Mouse (Mus musculus) thymus, adult 18-20 months (tissue): ENCODE measurements around the gene Chit1.

Experiments used
- DNase-seq, 2 experiments: peaks; one replicate each; pipeline ENCODE4 v3.0.0; 2022; ENCODE audit warnings: mixed read lengths in 2 of 2

The Chit1 gene

DNA sequence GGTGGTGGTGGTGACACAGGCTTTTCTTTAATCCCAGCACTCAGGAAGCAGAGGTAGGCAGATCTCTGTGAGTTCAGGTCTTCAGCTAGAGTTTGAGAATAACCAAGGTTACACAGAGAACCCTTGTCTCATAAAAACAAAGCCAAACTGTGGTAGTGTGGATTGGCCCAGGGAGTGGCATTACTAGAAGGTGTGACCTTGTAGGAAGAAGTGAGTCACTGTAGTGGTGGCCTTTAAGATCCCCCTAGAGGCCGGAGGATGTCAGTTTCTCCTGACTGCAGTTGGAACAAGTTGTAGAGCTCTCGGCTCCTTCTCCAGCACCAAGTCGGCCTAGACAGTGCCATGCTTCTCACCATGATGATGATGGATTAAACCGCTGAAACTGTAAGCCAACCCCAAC is at the start of gene Chit1:
Gene Chit1 (plus strand): TSS at position 264 of the 400 bp plus-strand sequence.
- DNase-seq = no peak

DNA sequence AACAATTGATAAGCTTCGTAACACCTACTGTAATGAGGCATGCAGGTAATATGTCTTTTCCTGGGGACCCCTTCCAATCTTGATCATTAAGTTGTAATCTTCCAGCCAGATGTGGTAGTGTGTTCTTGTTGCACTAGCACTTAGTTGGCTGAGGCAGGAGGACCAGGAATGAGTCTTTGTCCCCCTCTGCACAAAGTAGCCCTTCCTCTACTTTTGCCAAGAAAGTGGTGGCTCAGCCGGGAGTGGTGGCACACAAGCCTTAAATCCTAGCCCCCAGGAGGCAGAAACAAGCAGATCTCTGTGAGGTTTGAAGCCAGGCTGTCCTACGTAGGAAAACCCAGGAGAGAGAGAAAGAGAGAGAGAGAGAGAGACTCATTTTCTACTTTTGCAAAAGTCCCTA is 49.1 kb upstream of the Chit1 start:
- no peak for DNase-seq

DNA sequence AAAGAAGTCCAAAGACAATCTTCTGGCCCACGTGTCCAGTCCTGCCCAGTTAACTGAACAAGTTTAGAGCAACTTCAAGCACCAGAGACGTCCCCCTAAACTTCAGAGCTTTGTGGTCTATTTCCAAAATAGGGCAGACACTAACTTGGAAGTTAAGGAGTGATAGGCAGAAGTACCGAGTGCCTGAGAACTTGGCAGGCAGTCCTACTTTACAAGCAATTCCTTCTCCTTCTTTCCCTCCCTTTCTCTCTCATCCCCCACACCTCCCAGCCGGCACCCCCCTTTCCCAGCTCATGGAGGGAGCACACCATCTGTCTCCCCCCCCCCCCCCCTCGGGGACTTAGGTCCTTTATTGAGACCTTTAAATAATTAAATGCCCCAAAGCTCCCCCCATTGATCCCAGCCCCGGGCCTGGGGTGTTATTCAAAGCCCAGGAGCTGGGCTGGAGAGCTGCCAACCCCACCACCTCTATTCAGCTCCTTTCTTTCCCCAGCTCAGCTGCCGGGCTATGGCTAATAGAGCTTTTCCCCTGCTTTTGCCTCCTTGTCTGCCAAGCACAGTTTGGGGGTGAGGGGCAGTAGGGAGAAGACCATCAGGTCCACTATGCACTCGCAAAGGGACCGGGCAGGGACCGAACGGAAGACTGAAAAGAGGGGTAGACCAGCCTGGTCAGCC is 48.5 kb upstream of the Chit1 start:
- no peak for DNase-seq

GRCm38 (mm10) chr1:134063086-134063772 is 47.8 kb upstream of the Chit1 start:
- DNase-seq = peak; percentile 76 to 82

- DNase-seq = peak; percentile 63 to 80
These were observed 47.3 kb upstream of the Chit1 start for GRCm38 (mm10) chr1:134063773-134064125.

- peak in 1 of 2 experiments; percentile 54 for DNase-seq
These were observed 46.7 kb upstream of the Chit1 start for GRCm38 (mm10) chr1:134064296-134064831.

DNA sequence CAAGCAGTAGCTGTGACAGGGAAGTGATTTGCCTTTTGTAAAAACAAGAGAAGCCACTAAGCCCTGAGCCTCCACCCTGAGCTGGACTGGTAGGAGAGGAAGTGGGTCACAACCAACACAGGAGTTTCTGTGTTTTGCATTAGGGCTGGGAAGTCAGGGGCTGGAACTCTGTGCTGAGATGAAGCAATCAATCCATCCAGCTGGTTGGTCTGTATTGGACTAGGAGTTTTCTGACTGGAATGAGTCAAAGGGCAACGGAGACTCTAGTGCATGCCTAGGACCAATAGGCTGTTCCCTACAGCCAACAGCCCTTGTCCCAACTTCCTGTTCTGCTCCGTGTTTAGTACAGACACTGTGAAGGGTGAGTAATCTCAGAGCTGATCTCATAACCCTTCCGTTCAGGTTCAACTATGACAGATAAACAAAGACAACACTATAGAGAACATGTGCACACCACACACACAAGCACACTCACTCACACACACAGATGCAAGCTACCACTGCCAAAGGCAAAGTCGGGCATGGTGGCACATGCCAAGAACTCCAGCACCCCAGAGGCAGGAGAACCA is 45.7 kb upstream of the Chit1 start:
- DNase-seq = peak in 1 of 2 experiments; percentile 62

GRCm38 (mm10) chr1:134066554-134066953 is 44.5 kb upstream of the Chit1 start:
- no peak for DNase-seq

DNA sequence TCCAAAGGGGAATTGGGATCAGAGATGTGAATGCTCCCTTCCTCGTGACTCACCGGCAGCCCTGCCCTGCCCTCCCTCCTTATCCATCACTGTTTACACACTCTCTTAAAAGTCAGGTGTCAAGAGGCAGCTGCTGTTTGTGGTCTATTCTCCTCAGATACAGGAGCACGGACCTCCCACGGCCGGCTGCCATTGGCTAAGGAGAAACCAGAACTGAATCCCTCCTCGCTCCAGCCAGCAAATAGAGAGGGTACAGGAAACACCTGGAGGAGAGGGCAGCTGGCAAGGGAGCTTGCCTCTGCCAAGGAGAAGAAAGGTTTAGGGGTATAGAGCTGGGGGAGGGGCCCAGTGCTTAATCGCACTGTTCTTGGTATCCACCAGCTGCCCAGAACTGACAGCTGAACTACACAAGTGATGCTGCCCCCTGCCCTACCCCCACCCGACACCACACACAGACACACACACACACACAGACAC is 43.9 kb upstream of the Chit1 start:
- DNase-seq = peak; percentile 89 to 96

- DNase-seq = no peak
These were observed 40.9 kb upstream of the Chit1 start for GRCm38 (mm10) chr1:134070099-134070669.

DNA sequence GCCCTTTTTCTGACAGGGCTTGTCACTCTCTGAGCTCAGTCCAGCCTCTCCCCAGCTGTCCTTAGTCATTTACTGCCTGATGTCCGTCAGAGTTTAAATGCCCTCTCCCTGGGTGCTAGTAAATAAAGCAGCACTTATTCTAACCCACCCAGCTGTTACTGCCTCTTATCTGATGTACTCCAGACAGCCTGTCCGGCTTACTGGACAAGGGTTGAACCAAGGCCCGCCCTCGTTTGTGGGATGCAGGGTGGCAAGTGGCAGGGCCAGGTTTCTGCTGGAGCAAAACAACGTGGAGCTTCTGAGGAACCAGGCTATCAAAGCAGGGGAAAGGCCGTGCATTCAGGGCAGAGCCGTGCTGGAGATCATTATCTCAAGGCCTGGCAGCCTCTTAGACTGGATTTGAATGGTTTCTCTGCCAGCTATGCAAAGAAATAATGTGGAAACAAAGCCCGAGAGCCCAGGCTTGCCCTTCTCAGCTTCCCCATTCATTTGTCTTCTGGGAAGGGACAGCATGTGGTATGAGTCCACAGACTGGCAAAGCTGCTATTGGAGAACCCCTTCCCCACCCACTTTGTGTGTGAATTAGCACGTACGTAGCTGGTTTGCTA is 39.5 kb upstream of the Chit1 start:
- no peak for DNase-seq

GRCm38 (mm10) chr1:134073061-134073564 is 37.9 kb upstream of the Chit1 start:
- DNase-seq = no peak

DNA sequence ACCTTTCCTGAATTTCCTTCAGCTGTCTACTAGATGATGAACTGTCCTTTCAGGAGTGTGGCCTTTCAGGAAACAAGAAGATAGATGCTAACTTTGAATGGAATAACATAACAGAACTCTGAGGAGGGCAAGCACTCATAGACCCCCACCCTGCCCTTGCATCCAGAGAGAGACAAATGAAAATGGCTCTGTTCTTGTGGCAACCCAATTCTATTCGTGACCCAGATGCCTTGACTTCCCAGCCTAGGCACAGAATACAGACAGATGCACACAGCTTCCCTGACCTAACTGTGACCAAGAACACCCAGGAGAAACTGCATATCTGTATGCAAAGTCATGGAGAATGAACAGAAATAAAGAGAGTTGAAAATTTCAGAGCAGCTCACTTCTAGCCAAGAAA is 37.4 kb upstream of the Chit1 start:
- DNase-seq = no peak

DNA sequence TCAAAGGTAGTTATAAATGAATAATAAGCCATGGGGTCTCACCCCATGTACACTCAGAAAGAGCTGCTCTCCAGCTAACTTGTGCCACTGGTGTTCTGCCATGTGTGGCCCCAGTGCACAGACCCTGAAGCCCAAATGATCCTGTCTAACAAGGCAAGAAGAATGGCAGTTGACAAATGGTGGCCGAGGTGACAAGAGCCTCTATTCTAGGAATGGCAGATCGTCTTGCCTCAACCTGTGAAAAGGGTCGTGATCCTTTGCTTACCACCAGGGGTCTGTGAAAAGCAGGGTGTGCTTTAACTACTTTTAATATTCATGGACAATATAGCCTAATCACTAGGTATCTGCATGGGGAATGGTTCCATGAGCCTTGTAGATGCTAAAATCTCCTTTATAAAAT is 36.9 kb upstream of the Chit1 start:
- no peak for DNase-seq

DNA sequence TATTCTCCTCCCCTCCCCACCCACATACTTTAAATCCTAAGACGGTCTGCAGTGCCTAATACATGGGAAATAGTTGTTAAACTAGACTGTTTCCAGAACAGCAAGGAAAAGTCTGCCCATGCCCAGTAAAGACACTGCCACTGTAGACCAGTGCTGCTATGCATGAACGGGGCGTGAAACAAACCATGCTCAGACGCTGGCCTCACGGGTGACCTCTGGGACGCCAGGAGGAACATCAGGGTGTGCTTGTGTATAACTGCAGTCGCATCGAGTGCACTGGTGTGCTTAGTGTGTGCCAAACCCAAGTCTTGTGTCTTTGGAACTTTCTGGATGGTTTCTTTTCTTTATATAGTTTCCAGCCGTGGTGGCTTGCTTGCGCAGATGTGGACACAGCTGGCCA is 36.4 kb upstream of the Chit1 start:
- DNase-seq = no peak

- DNase-seq = no peak
These were observed 35.5 kb upstream of the Chit1 start for GRCm38 (mm10) chr1:134075532-134075931.

GRCm38 (mm10) chr1:134076789-134077188 is 34.3 kb upstream of the Chit1 start:
- no peak for DNase-seq

DNA sequence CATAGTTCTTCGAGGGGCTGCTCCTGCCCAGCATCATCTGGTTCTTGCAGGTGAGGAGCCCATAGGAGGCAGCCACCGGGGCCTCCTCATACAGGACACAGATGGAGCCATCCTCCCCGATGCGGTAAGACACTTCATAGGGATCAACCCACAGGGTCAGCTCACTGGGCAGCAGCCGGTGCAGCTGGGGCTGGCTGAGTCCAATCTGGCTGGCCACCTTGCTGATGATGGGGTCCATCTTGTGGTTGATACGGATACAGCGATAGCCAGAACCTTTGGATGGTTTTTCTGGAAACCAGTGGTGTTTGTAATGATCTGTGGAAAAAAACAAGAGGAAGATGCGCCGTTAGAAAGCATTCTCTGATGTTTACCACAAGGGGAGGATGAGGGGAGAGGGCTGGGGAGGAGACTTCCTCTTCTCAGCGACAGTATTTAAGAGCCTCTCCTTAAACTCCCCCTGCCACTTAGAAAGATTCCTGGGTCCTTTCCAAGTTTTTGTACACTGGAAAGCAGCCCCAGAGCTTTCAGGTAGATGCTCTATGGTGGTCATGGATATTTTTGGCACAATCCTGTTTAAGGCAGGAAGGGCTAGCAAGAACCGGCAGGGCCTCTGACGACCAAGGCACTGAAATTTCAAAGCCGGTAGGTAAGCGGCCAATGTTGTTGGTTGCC is 33.5 kb upstream of the Chit1 start:
- peak in 1 of 2 experiments; percentile 71 for DNase-seq

DNA sequence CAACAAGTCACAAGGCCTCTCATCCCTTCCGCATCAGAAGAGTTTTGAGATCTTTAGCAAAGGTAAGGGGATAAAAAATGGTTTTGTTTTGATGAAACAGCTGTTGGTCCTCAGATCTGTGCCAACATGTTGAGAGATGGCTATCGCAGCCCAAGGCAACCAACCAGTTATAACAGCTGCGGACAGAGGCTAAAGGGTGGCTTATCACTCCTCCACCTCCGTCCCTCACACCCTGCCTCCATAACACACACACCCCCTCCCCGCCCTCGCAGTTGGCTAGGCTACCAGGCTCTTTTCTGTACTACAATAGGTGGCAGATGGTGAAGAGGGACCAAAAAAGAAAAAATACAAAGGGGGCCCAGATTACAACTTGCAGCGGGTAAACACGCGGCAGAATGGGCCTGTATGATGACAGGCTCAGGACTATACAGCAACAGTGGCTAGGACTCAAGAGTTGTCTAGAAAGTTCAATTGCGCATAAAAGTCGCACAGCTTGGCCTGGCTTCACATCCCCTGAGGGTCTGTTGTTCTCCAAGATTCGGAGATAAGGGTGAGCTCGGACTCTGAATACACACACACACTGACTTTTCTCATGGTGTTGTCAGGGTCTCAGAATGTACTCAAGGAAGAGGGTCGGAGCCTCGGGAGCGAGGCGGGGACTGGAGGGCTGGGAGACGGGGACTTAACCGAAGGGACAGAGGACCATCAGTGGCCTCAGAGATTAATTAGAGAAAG is 32.8 kb upstream of the Chit1 start:
- DNase-seq = no peak

GRCm38 (mm10) chr1:134078802-134079476 is 32.1 kb upstream of the Chit1 start, which contains the start of gene Btg2:
Gene Btg2 (minus strand): TSS chr1:134079120.
- DNase-seq = peak; percentile 97
